Mouse (Mus musculus) telencephalon, adult 2 months (tissue): ENCODE measurements around the gene Il1rl1.
A peak's percentile ranks its signal among the peaks of the same experiment; 100 is the strongest.

Experiments used
- DNase-seq: peaks from one replicate; pipeline ENCODE4 v3.0.0-alpha.2; 2011; ENCODE audit warnings: low read depth, low spot score

Gene Il1rl1

GRCm38 (mm10) chr1:40428910-40429675 lies at the start of gene Il1rl1:
Gene Il1rl1 (plus strand): TSS chr1:40429570.
- no peak for DNase-seq

GRCm38 (mm10) chr1:40380111-40380510 lies 49.3 kb upstream of the Il1rl1 start:
- peak; percentile 45 for DNase-seq

DNA sequence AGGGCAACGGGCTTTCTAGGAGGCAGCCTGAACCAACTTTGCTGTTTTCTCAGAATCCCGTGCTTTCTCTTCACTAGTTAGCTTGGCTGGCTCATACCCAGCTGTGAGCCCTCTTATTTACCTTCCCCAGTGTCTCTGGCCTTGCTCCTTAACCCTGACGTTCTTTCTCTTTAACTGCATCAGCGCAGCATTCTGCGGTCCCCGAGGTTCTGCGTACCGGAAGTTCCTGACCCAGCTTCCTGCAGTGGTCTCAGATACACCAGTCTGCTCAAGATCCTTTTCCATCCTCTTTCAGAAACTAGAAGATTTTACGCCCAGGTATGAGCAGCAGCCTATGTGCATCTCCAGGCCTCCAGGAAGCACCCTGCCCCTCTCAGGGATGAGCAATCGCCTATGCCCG lies 48.4 kb upstream of the Il1rl1 start:
- no peak for DNase-seq

DNA sequence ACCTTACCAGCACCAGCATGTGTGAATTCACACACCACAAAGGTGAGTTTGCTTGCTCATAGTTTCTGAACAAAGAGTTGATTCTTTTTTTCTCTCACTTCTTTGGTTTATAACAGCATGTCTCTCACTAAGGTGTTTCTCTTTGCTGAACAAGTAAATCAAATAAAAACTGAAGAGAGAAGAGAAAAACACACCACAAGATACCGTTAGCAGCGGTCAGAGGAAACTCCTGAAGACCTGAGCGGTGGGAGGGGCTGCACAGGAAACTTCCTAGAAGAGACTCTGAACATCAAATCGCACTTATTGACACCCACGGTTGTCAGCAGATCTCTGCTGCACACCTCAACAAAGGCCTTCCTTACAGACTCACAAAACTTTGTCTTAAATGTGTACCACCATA lies 46.5 kb upstream of the Il1rl1 start:
- no peak for DNase-seq

DNA sequence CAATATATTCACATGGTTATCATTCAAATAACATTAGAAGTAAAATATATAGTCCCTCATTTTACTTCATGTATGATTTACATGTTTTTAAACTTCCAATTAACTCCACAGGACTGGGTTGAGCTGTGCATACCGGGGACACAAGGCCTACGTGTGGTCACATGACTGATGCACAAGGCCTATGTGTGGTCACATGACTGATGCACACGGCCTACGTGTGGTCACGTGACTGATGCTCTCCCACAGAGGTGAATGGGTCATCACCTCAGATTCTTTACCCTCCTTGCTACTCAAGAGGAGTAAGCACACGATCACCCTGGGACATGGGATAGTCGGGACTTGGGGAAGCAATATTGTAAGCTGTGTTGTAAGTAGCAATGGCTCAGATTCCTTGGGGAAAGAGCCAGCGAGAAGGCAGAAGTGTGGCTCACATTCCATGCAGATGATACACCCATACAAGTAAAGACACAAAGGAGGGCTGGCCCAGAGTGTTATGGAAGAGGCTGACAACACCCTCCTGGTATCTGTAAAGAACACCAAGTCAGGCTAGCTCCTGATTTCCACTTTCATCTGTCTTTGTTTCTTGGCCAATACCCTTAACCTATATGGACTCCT lies 44.3 kb upstream of the Il1rl1 start:
- DNase-seq = no peak

GRCm38 (mm10) chr1:40391374-40391773 lies 38.0 kb upstream of the Il1rl1 start:
- DNase-seq = no peak

- DNase-seq = no peak
Observed at GRCm38 (mm10) chr1:40392535-40392934, 36.8 kb upstream of the Il1rl1 start.

DNA sequence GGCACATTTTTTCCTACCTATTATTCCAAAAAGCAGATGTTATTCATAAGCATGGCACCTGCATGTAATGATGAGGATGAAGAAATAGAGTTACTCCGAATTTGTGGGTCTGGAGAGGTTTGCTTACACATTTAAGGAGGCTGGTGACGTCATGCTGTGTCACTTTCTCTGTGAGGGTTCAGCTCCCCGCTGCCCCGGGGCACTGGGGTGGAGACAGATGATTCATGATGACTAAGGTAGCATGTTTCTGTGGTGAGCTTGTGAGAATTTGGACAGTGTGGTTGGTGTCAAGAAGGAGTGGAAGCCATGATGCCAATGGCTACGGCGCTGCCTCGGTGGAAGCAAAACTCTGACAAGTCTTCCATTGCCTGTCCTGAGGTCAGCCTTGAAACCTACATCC lies 36.2 kb upstream of the Il1rl1 start:
- no peak for DNase-seq

DNA sequence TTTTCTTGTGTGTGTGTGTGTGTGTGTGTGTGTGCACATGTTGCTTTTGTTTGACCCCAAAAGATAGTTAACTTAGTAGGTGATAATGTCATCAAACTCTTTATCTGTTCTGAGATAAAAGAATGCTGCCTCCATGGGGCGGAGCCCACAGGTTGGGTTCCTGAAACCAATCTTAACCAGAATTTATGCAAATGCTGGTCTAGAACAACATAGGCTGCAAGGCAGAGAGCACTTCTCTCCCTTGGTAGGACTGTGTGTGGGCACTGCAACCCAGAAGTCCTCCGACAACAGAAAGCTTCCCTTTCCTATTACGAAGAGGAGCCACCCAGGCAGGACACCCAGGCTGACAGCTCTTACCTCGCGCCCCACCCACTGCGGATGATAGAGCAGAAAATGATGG lies 29.7 kb upstream of the Il1rl1 start:
- no peak for DNase-seq

- peak; percentile 38 for DNase-seq
Observed at GRCm38 (mm10) chr1:40404682-40405081, 24.7 kb upstream of the Il1rl1 start.

- DNase-seq = no peak
Observed at GRCm38 (mm10) chr1:40409882-40410281, 19.5 kb upstream of the Il1rl1 start.

GRCm38 (mm10) chr1:40413039-40413438 lies 16.3 kb upstream of the Il1rl1 start:
- no peak for DNase-seq

DNA sequence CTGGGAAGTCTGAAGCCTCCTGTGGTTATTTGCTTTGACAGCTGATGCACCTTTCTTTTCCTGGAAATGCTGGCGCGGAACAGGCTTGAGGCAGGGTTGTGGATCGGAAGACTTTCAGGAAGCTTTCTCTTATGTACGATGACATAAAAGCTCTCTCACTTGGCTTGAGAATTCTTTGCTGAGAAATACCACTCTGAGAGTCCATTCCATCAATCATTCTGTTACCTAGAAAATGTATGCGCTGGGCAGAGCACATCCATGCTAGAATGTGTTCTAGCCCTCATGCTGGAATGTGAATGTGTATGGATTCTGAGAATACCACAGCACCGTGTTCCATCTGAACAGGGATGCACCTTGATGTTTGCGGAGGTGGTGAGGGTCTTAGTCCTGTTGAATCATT lies 15.1 kb upstream of the Il1rl1 start:
- no peak for DNase-seq

- DNase-seq = no peak
Observed at GRCm38 (mm10) chr1:40414863-40415656, 14.3 kb upstream of the Il1rl1 start.

DNA sequence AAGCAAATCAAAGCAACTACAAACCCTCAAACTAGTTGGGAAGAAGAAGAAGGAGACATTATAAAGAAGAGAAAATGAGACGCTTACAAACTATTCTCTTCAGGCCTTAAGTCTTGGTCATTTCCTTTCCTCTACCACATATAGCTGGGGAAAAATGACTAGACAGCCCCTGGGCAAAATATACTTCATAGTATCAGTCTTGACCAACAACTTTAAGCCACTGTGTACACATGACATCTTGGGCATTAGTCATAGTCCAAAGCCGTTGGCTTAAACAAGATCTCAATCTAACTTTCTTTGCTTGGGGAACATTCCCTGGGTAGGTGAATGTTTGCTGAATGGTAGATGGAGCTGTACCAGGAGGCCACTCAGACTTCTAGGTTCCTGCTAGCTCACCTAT lies 12.3 kb upstream of the Il1rl1 start:
- DNase-seq = no peak

GRCm38 (mm10) chr1:40418512-40418911 lies 10.9 kb upstream of the Il1rl1 start:
- DNase-seq = no peak

GRCm38 (mm10) chr1:40423892-40424291 lies 5.5 kb upstream of the Il1rl1 start:
- DNase-seq = no peak

GRCm38 (mm10) chr1:40427270-40427669 lies 2.1 kb upstream of the Il1rl1 start:
- no peak for DNase-seq

DNA sequence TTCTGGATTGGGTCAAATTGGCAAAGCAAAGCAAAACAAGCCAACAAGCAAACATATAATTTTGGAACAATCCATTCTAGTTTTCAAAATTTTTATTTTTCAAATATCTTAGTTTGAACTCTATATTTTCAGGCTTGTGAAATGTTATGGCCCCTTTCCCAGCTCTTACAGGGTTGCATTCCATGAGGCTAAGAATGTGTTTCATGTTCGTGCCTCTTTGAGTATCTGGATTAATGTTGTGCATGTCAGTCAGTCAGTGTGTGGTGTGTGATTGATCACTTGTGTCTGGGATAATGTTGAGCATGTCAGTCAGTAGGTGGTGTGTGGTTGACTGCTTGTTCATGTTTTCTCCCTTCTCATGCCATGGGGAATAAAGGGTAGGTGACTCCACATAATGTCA lies 1.5 kb upstream of the Il1rl1 start:
- no peak for DNase-seq

GRCm38 (mm10) chr1:40430143-40430834 lies 919 bp downstream of the Il1rl1 start:
- DNase-seq = no peak

GRCm38 (mm10) chr1:40432169-40432568 lies 2.8 kb downstream of the Il1rl1 start:
- DNase-seq = no peak

GRCm38 (mm10) chr1:40435936-40436335 lies 6.6 kb downstream of the Il1rl1 start:
- DNase-seq = no peak
